Comparison of ENCODE assay signal across 8 mouse cellular contexts in the genomic region with DNA sequence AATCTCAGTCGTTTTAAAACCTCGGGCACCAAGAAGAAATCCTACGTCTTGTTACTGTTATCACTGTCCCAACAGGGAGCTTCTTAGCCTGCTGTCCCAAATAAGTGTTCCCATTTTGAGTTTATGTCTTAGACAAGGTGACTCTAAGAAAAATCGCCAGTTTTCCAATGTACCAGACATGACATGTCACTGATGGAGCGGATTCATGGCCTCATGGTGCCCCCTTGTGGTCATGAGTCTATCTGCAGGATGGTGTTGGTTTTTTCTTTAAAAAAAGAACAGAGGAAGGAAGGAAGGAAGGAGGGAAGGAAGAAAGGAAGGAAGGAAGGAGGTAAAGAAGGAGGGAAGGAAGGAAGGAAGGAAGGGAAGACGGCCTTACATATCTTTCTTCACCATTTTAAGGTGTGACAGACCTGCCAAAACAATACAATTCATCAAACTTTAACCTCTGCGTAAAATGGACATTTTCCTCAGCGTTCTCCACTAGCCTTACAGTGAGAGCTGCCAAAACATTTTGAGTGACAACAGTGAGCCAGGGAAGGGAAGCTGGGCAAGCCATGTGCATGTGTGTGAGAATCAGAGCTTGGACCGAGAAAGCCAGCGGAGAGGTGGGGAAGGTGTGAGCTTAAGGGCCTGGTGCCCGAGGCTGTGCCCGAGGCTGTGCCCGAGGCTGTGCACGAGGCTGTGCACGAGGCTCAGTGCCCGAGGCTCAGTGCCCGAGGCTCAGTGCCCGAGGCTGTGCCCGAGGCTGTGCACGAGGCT. TPM values are rescaled to one million over a fixed set of nuclear protein-coding genes. Genes with fewer than 3 reads are reported as not detected.
DNase-seq lines count a peak whose midpoint lies in the region; ATAC-seq and TF ChIP-seq lines count a peak whose summit lies in the region.

No protein-coding gene starts in this region.

- no peak overlapping the region for H3K27ac ChIP-seq in thymus, adult 2 months (ENCODE audit: control insufficient read depth, insufficient read depth, low read length)

- intact Hi-C loops in left cerebral cortex, postnatal 36 days (cut with DNase I), result loop anchor here (1.0 kb wide), 1 partner anchor 202 kb away; no protein-coding TSS in a partner anchor

- no peak for TF ChIP-seq POLR2A in thymus, adult 2 months (IDR thresholded peaks at IDR 0.05; ENCODE audit: control insufficient read depth, extremely low read depth, insufficient read depth, low read length, poor library complexity)

- no peak overlapping the region for H3K4me3 ChIP-seq in thymus, adult 2 months (ENCODE audit: control insufficient read depth, insufficient read depth, low read length)

- peak; percentile 47; the same call in 1 of the 2 replicates for ATAC-seq in monocyte, adult 5-6 weeks (replicated peaks; ENCODE audit: insufficient number of reproducible peaks, low FRiP score, low TSS enrichment, poor library complexity, severe bottlenecking)

- DNase-seq in thymus, adult 2 months, result peak; percentile 60
- no peak for DNase-seq in thymus, adult 18-20 months
- peak; percentile 57 for DNase-seq in adrenal gland, adult 2 months
- peak; percentile 87 for DNase-seq in embryo, embryonic 10 days (ENCODE audit: low spot score)
- peak; percentile 75 for DNase-seq in heart, postnatal 4 days
- peak; percentile 41 to 54 for DNase-seq in left cerebral cortex, postnatal 36 days (ENCODE audit: low spot score in 2 of 2)
- peak; percentile 60 for DNase-seq in urinary bladder, postnatal 25 days (ENCODE audit: low spot score)

- 70% methylated on average over 20 of the region's 20 CpGs for WGBS in thymus, adult 2 months

- no peaks in the 10 kb centered on the region for H3K27me3 ChIP-seq in thymus, adult 2 months (ENCODE audit: control insufficient read depth, insufficient read depth, low read length)

- TF ChIP-seq CTCF in thymus, adult 2 months (IDR thresholded peaks at IDR 0.05; ENCODE audit: borderline replicate concordance, control insufficient read depth, extremely low read depth, insufficient read depth, low read length, poor library complexity), result no peak

- no peaks in the 10 kb centered on the region for H3K36me3 ChIP-seq in thymus, adult 2 months (ENCODE audit: control insufficient read depth, insufficient read depth, low read length)

- H3K4me1 ChIP-seq in thymus, adult 2 months (replicated peaks; ENCODE audit: control insufficient read depth, insufficient read depth, low read length), result no peaks in the 10 kb centered on the region

RNA-seq across cellular contexts. Expression of gene Ppp4r2, which starts 42.6 kb away (rescaled TPM):
- 27.0 and 35.0 TPM in 2 replicates for polyA plus RNA-seq in thymus, adult 2 months (2012; rRNA removed)
- 10 to 100 TPM; 71.5 to 89.5 TPM for total RNA-seq in adrenal gland, adult 2 months (2021)
- polyA plus RNA-seq in adrenal gland, adult 2 months (2012; rRNA removed), result 6.9 and 8.0 TPM in 2 replicates
- 10 to 100 TPM; 64.9 to 66.8 TPM for total RNA-seq in heart, postnatal 4 days (2021)
- total RNA-seq in left cerebral cortex, postnatal 36 days (2021), result 10 to 100 TPM; 62.6 to 70.0 TPM
- total RNA-seq in monocyte, adult 5-6 weeks (2017), result 121 to 148 TPM (median 146 TPM) in 3 replicates

Comparison
In these comparisons a context has a peak if more than half of its experiments do, and no peak if none do; other contexts are left out.
1. DNase-seq: peak in thymus, adult 2 months (single experiment), adrenal gland, adult 2 months (single experiment), embryo, embryonic 10 days (single experiment), heart, postnatal 4 days (single experiment), left cerebral cortex, postnatal 36 days (2 of 2) and urinary bladder, postnatal 25 days (single experiment); none in thymus, adult 18-20 months (0 of 2).